Mouse (Mus musculus) midbrain, embryonic 12.5 days (tissue): ENCODE results near the gene Ssbp3. TPM values are rescaled to one million over a fixed set of nuclear protein-coding genes. Genes with fewer than 3 reads are reported as not detected.

Experiments
- ATAC-seq: fragments of 200-750 bp; cut with Nextera tagmentation; 2 replicates; pipeline ENCODE4 v1.8.0; 2017; ENCODE audit warnings: low read depth, moderate TSS enrichment, moderate library complexity; ENCODE audit not compliant: low FRiP score
- H3K27ac ChIP-seq: fragments of 300-500 bp; sonication (generic); replicated peaks from 2 replicates; pipeline ENCODE4 v1.5.1; 2016; ENCODE audit warnings: mild to moderate bottlenecking
- H3K27me3 ChIP-seq: fragments of 300-500 bp; sonication (generic); 2 replicates; pipeline ENCODE4 v1.6.1; 2016; ENCODE audit warnings: mild to moderate bottlenecking
- H3K36me3 ChIP-seq: fragments of 300-500 bp; sonication (generic); 2 replicates; pipeline ENCODE4 v1.6.1; 2016
- H3K4me1 ChIP-seq: fragments of 300-500 bp; sonication (generic); 2 replicates; pipeline ENCODE4 v1.6.1; 2016
- H3K4me2 ChIP-seq: fragments of 300-500 bp; sonication (generic); replicated peaks from 2 replicates; pipeline ENCODE4 v1.6.1; 2016; ENCODE audit warnings: mild to moderate bottlenecking, moderate library complexity
- H3K4me3 ChIP-seq: fragments of 300-500 bp; sonication (generic); 2 replicates; pipeline ENCODE4 v1.5.1; 2016; ENCODE audit warnings: mild to moderate bottlenecking
- H3K9ac ChIP-seq: fragments of 300-500 bp; sonication (generic); replicated peaks from 2 replicates; pipeline ENCODE4 v1.6.1; 2016; ENCODE audit warnings: mild to moderate bottlenecking, moderate library complexity
- H3K9me3 ChIP-seq: fragments of 300-500 bp; sonication (generic); 2 replicates; pipeline ENCODE4 v1.6.1; 2016; ENCODE audit warnings: mild to moderate bottlenecking
- WGBS: fragments of 180-500 bp; shearing (Covaris S2); methylation state at CpG from one replicate; pipeline ENCODE4 v1.1.7; 2016; 5-methylcytosine and 5-hydroxymethylcytosine counted together
- polyA plus RNA-seq: library from polyadenylated mRNA; unstranded; fragments of >200 nt; fragmentation: Nextera tagmentation; extraction: Ambion mirVana; gene quantifications from 2 replicates; pipeline ENCODE4 v1.2.1, GENCODE M21; 2016

Ssbp3 gene
- polyA plus RNA-seq, 1 experiment from 2014 or later: 277 TPM

GRCm38 (mm10) chr4:106966443-106966842 is 55.9 kb downstream of the Ssbp3 start:
- Histone ChIP-seq H3K4me3 (no peak overlapping the region), H3K9ac (no peak overlapping the region), H3K9me3 (no peaks in the 10 kb centered on the region), H3K4me1 (peaks cover 71% of the 10 kb centered on the region), H3K36me3 (no peaks in the 10 kb centered on the region), H3K27ac (no peak overlapping the region), H3K4me2 (no peak overlapping the region), H3K27me3 (no peaks in the 10 kb centered on the region)
- ATAC-seq: no peak
- 90% methylated on average over 3 of the region's 3 CpGs for WGBS

- Histone ChIP-seq H3K27me3 (no peaks in the 10 kb centered on the region), H3K4me1 (peaks cover 75% of the 10 kb centered on the region), H3K4me2 (no peak overlapping the region), H3K4me3 (no peak overlapping the region), H3K27ac (no peak overlapping the region), H3K9me3 (no peaks in the 10 kb centered on the region), H3K9ac (no peak overlapping the region), H3K36me3 (no peaks in the 10 kb centered on the region)
- WGBS: 77% methylated on average over 8 of the region's 8 CpGs
- no peak for ATAC-seq
Measured at GRCm38 (mm10) chr4:106968910-106969309, 58.4 kb downstream of the Ssbp3 start.

- peaks cover 75% of the 10 kb centered on the region for H3K4me1 ChIP-seq
- H3K4me2 ChIP-seq: no peak overlapping the region
- H3K9ac ChIP-seq: no peak overlapping the region
- no peak overlapping the region for H3K4me3 ChIP-seq
- no peak overlapping the region for H3K27ac ChIP-seq
- no peak for ATAC-seq
- H3K27me3 ChIP-seq: no peaks in the 10 kb centered on the region
- H3K9me3 ChIP-seq: no peaks in the 10 kb centered on the region
- H3K36me3 ChIP-seq: no peaks in the 10 kb centered on the region
- WGBS: 87% methylated on average over 7 of the region's 7 CpGs
Measured at GRCm38 (mm10) chr4:106970786-106971185, 60.3 kb downstream of the Ssbp3 start.

- Histone ChIP-seq H3K36me3 (no peaks in the 10 kb centered on the region), H3K4me2 (no peak overlapping the region), H3K9me3 (no peaks in the 10 kb centered on the region), H3K4me3 (no peak overlapping the region), H3K4me1 (peaks cover 82% of the 10 kb centered on the region), H3K27me3 (no peaks in the 10 kb centered on the region), H3K27ac (no peak overlapping the region), H3K9ac (peak overlapping the region; percentile 8; the same call in 1 of the 2 replicates)
- 92% methylated on average over 4 of the region's 4 CpGs for WGBS
- no peak for ATAC-seq
Measured at GRCm38 (mm10) chr4:106972061-106972460, 61.6 kb downstream of the Ssbp3 start.

GRCm38 (mm10) chr4:106972461-106973384 is 62.2 kb downstream of the Ssbp3 start:
- Histone ChIP-seq H3K36me3 (no peaks in the 10 kb centered on the region), H3K9ac (peak overlapping the region; percentile 8; the same call in 1 of the 2 replicates), H3K27ac (0 out of 2 replicates have a peak overlapping the region, but pooled peaks have one; percentile 30), H3K4me2 (no peak overlapping the region), H3K4me3 (no peak overlapping the region), H3K4me1 (peaks cover 83% of the 10 kb centered on the region), H3K27me3 (no peaks in the 10 kb centered on the region), H3K9me3 (no peaks in the 10 kb centered on the region)
- WGBS: 78% methylated on average over 15 of the region's 15 CpGs
- no peak for ATAC-seq

- Histone ChIP-seq H3K36me3 (no peaks in the 10 kb centered on the region), H3K9me3 (no peaks in the 10 kb centered on the region), H3K4me1 (peaks cover 98% of the 10 kb centered on the region), H3K27ac (0 out of 2 replicates have a peak overlapping the region, but pooled peaks have one; percentile 3), H3K9ac (peak overlapping the region; percentile 29; the same call in 1 of the 2 replicates), H3K27me3 (no peaks in the 10 kb centered on the region), H3K4me2 (no peak overlapping the region), H3K4me3 (no peak overlapping the region)
- WGBS: 72% methylated on average over 6 of the region's 6 CpGs
- no peak for ATAC-seq
Measured at GRCm38 (mm10) chr4:106975324-106975723, 64.8 kb downstream of the Ssbp3 start.

- Histone ChIP-seq H3K9ac (peak overlapping the region; percentile 29; the same call in 1 of the 2 replicates), H3K36me3 (no peaks in the 10 kb centered on the region), H3K4me3 (no peak overlapping the region), H3K4me1 (peaks cover 99% of the 10 kb centered on the region), H3K27me3 (no peaks in the 10 kb centered on the region), H3K27ac (peak overlapping the region; percentile 70; the same call in 1 of the 2 replicates), H3K9me3 (no peaks in the 10 kb centered on the region), H3K4me2 (peak overlapping the region; percentile 19; the same call in 1 of the 2 replicates)
- no peak; the same call in 1 of the 2 replicates for ATAC-seq
- WGBS: 50% methylated on average over 4 of the region's 4 CpGs
Measured at GRCm38 (mm10) chr4:106975890-106976289, 65.4 kb downstream of the Ssbp3 start.

- Histone ChIP-seq H3K9me3 (no peaks in the 10 kb centered on the region), H3K27me3 (no peaks in the 10 kb centered on the region), H3K9ac (peak overlapping the region; percentile 29; the same call in 1 of the 2 replicates), H3K4me3 (no peak overlapping the region), H3K4me2 (peak overlapping the region; percentile 19), H3K36me3 (0 out of 2 replicates have a peak, but pooled peaks cover 3% of the 10 kb centered on the region), H3K4me1 (peaks cover 98% of the 10 kb centered on the region), H3K27ac (peak overlapping the region; percentile 70)
- no peak for ATAC-seq
- WGBS: 53% methylated on average over 2 of the region's 2 CpGs
Measured at GRCm38 (mm10) chr4:106976576-106976975, 66.1 kb downstream of the Ssbp3 start.

- H3K4me3 ChIP-seq: no peak overlapping the region
- H3K4me2 ChIP-seq: peak overlapping the region; percentile 19
- peaks cover 97% of the 10 kb centered on the region for H3K4me1 ChIP-seq
- peak overlapping the region; percentile 70 for H3K27ac ChIP-seq
- H3K27me3 ChIP-seq: no peaks in the 10 kb centered on the region
- peak; percentile 42; the same call in 1 of the 2 replicates for ATAC-seq
- 0 out of 2 replicates have a peak, but pooled peaks cover 6% of the 10 kb centered on the region for H3K36me3 ChIP-seq
- no peak overlapping the region for H3K9ac ChIP-seq
- 11% methylated on average over 6 of the region's 6 CpGs for WGBS
- no peaks in the 10 kb centered on the region for H3K9me3 ChIP-seq
Measured at GRCm38 (mm10) chr4:106977218-106977651, 66.7 kb downstream of the Ssbp3 start.

GRCm38 (mm10) chr4:106978376-106978775 is 67.9 kb downstream of the Ssbp3 start:
- ATAC-seq: no peak
- Histone ChIP-seq H3K4me2 (no peak overlapping the region; the same call in 1 of the 2 replicates), H3K27me3 (no peaks in the 10 kb centered on the region), H3K36me3 (0 out of 2 replicates have a peak, but pooled peaks cover 6% of the 10 kb centered on the region), H3K9me3 (no peaks in the 10 kb centered on the region), H3K9ac (peak overlapping the region; percentile 34; the same call in 1 of the 2 replicates), H3K4me3 (no peak overlapping the region), H3K4me1 (peaks cover 96% of the 10 kb centered on the region), H3K27ac (peak overlapping the region; percentile 70)
- WGBS: 47% methylated on average over 8 of the region's 8 CpGs

- 38% methylated on average over 7 of the region's 7 CpGs for WGBS
- ATAC-seq: no peak
- Histone ChIP-seq H3K9me3 (no peaks in the 10 kb centered on the region), H3K27me3 (no peaks in the 10 kb centered on the region), H3K4me3 (no peak overlapping the region), H3K9ac (no peak overlapping the region), H3K36me3 (0 out of 2 replicates have a peak, but pooled peaks cover 6% of the 10 kb centered on the region), H3K27ac (no peak overlapping the region), H3K4me2 (no peak overlapping the region), H3K4me1 (peaks cover 96% of the 10 kb centered on the region)
Measured at GRCm38 (mm10) chr4:106980669-106981068, 70.2 kb downstream of the Ssbp3 start.
